Mouse (Mus musculus) heart, adult 18-20 months (tissue): Measurements from ENCODE around the gene Art4. TPM values are rescaled to one million over a fixed set of nuclear protein-coding genes. Genes with fewer than 3 reads are reported as not detected.

Experiments used
- microRNA-seq, 2 experiments: library from miRNA; unstranded; fragments of <30 nt; microRNA quantifications; one replicate each; pipeline ENCODE4 v1.2.0; 2022
- total RNA-seq, 2 experiments: library from RNA; stranded (reverse); gene quantifications; 2 replicates each; pipeline ENCODE4 v1.2.3; 2021

Art4 gene
- total RNA-seq, 2 experiments from 2014 or later, result 18.7 to 21.8 TPM

Small RNA genes within 50 kb of the gene (microRNA-seq; reads per million reads assigned to microRNA genes)
- 0 reads per million in 2 experiments for gene Gm44364

Other genes with a start within 250 kb of the Art4 start
- gene Plbd1, start 195.8 kb downstream of the Art4 start, total RNA-seq, result 10 to 100 TPM; 42.7 to 50.9 TPM
- gene Gucy2c, start 76.0 kb downstream of the Art4 start, total RNA-seq, result not detected
- gene Hist4h4, start 53.3 kb downstream of the Art4 start, total RNA-seq, result 1 to 10 TPM; 4.5 to 5.7 TPM
- 10 to 100 TPM; 30.1 to 35.5 TPM for gene H2afj, start 49.5 kb downstream of the Art4 start, total RNA-seq
- 1 to 10 TPM in 1 of 2 experiments, under 1 TPM in 1; 0.80 to 1.1 TPM for gene BC049715, start 30.1 kb downstream of the Art4 start, total RNA-seq
- 10 to 100 TPM; 53.4 to 64.0 TPM for gene Wbp11, start 29.5 kb downstream of the Art4 start, total RNA-seq
- not detected for gene Smco3, start 22.3 kb downstream of the Art4 start, total RNA-seq
- gene Mgp, start 18.1 kb upstream of the Art4 start, total RNA-seq, result 100 to 1,000 TPM; 301 to 402 TPM
- gene Erp27, start 64.4 kb upstream of the Art4 start, total RNA-seq, result not detected
- gene Pde6h, start 66.1 kb upstream of the Art4 start, total RNA-seq, result not detected
- 10 to 100 TPM; 22.8 to 39.0 TPM for gene Arhgdib, start 84.2 kb upstream of the Art4 start, total RNA-seq